Mouse (Mus musculus) heart, adult 18-20 months (tissue): ENCODE measurements at regions not wholly inside any gene's neighbourhood (a gene's known extent, or its start where the extent isn't known, plus 50 kb on each side); places are given as distances from the start of the nearest gene placed in this dataset.

ENCODE experiments used
- DNase-seq, 2 experiments: peaks; one replicate each; pipeline ENCODE4 v3.0.0; 2021 to 2022; ENCODE audit warnings: mixed read lengths in 1 of 2

DNA sequence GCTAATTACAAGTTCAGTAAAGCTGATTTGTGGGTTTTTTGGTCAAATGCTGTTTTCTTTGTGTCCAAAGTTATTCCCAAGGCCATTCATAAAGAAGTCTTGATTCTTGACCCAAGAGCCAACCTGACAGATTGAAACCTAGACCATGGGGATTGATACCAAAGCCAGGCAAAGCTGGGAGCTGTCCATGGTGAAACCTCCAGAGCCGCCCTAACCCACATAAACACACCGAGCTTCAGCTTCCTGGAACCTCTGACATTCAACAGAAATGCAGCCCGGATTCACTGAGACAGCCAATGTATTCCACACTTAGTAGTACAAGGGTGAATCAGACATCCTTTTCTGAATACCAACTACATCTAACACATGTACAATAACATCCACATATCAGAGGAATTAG lies 386.7 kb upstream of the Zdhhc25 start:
- no peak for DNase-seq

- DNase-seq, result no peak
Measured at GRCm38 (mm10) chr15:88214286-88214685, 385.8 kb upstream of the Zdhhc25 start.

GRCm38 (mm10) chr15:88229456-88229855 lies 370.6 kb upstream of the Zdhhc25 start:
- DNase-seq, result no peak

DNA sequence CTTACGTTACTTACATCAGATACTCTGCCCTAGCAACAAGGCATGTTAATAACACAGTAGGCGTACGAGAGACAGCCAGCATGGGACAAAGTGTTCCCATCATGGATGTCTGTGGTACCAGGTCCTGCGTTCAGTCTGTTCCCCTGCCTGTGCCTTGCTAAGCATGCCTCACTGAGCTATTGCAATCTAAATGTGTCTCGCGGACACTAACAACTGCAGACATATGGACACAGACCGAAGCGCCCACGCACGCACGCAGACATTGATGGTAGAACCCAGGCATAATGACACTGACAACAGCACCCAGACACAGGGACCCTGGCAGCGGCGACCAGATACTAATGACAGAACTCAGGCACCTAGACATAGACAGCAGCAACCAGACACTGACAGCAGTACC lies 355.5 kb upstream of the Zdhhc25 start:
- DNase-seq, result no peak

GRCm38 (mm10) chr15:88245496-88246246 lies 354.4 kb upstream of the Zdhhc25 start:
- no peak for DNase-seq

GRCm38 (mm10) chr15:88247974-88248625 lies 352.0 kb upstream of the Zdhhc25 start:
- peak; percentile 68 to 90 for DNase-seq

DNA sequence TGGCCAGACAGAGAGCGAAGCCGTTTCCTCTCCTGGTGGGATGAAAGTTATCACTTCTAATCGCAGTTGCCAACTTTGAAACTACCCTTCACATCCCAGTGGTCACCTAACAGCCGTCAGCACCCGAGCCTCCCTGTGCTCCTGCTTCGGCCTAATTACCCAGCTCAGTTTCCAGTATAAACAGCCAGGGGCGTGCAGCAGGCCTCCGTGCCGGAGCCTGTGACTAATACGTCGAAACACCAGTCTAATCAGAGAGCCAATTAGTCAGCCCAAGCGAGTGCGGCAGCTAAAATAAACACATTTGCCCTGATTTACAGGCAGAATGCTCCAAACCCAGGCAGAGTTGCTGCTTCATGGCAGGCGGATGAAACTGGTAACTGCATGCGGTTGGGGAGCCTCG lies 312.1 kb upstream of the Zdhhc25 start:
- DNase-seq, result no peak

DNA sequence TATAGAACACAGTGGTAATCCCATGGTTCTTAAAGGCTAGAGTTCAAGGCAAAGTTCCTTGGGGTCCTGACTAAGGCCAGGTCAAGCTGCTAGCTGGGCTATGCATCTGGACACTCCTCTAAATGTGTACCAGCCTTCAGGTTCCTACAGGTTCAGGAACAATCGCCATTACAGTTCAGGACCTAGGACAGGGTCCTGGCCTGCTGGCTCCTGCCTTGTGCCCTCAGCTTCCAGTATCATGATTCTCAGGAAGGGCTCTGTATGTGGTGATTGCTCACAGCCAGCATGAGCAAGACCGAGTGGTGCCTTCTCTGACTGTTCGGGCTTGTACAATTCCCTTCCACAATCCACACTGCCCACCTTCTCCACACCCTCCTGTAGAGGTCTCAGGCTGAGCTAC lies 311.4 kb upstream of the Zdhhc25 start:
- no peak for DNase-seq

GRCm38 (mm10) chr15:88290740-88291363 lies 309.2 kb upstream of the Zdhhc25 start:
- DNase-seq, result no peak

- no peak for DNase-seq
Measured at GRCm38 (mm10) chr15:88299061-88299460, 301.0 kb upstream of the Zdhhc25 start.

- no peak for DNase-seq
Measured at GRCm38 (mm10) chr15:88311158-88311557, 288.9 kb upstream of the Zdhhc25 start.

GRCm38 (mm10) chr15:88314810-88315459 lies 285.2 kb upstream of the Zdhhc25 start:
- no peak for DNase-seq

DNA sequence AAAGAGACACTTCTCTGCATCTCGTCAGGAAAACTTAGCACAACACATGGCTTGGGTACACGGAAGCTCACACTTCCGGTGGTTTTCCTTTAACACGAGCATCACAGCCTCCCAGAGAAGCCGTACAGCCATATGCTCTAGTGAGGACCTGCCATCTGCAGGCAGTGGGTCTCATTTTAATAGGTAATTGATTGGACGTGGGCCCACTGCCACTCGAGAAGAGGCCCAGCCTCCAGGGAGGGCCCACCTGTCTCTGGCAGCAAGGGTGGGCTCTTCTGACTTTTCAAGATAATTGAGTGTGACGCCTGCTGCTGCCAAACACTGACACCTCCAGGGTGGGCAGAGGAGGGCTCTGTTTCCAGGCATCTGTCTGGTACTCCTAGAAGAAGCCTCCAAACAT lies 282.1 kb upstream of the Zdhhc25 start:
- DNase-seq, result no peak

DNA sequence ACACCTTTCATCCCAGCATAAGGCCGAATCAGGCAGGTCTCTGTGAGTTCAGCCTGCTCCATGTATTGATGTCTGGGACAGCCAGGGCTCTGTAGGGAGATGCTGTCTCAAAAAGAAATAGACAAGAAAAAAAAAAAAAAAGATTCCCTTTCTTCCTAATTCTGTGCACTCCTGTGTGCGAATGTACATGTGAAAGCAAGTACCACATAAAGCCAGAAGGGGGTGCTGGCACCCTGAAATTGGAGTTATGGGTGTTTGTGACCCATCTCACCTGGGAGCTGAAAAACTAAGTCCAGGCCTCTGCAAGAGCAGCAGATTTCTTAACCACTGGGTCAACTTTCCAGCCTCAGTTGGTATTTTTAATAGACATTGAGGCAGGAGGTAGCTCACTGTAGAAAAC lies 280.6 kb upstream of the Zdhhc25 start:
- DNase-seq, result no peak

- DNase-seq, result no peak
Measured at GRCm38 (mm10) chr15:88323584-88324375, 276.3 kb upstream of the Zdhhc25 start.

GRCm38 (mm10) chr15:88325108-88325507 lies 275.0 kb upstream of the Zdhhc25 start:
- DNase-seq, result no peak

DNA sequence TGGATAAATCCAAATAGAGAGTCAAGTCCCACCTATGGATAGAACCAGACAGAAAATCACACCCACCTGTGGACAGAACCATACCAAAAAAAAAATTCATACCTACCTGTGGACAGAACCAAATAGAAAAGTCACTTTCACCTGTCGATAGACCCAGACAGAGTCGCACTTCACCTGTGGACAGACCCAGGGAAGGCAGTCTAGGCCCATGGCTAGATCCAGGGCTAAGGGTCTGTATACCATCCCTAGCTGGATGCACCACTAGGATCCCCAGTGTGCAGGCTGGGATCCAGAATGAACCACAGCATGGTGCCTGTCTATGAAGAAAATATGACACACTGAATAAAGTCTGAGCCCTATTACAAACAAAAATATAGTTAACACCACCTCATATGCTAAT lies 246.9 kb upstream of the Zdhhc25 start:
- DNase-seq, result no peak

DNA sequence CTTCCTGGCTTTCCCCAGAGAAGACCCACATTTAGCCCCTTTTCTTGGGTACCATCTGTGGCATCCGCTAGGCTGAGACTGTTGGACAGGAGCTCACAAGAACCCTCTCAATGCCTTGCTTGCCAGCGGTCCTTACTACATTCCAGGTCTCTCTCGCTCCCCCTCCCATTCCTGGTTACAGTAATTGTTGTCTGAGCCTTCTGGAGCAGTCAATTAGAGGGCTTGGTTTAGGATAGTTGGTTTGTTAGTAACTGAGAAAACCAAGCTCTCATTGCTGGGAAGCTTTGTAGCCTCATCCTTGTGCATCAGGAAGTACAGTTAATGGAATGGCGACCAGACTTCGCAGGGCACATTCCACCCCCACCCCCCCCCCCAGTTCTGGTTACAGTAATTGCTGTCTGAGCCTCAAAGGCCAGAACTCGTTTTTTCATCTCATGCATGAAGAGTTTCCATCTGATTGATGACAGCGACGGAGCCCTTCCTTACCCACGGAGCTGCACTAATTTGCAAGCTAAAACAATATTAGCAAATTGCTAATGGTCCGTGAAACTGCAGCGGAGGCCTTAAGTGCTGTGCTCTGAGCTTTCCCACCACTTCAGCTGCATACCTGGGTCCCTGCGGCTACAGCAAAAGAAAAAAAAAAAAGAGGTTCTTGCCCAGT lies 239.6 kb upstream of the Zdhhc25 start:
- no peak for DNase-seq

DNA sequence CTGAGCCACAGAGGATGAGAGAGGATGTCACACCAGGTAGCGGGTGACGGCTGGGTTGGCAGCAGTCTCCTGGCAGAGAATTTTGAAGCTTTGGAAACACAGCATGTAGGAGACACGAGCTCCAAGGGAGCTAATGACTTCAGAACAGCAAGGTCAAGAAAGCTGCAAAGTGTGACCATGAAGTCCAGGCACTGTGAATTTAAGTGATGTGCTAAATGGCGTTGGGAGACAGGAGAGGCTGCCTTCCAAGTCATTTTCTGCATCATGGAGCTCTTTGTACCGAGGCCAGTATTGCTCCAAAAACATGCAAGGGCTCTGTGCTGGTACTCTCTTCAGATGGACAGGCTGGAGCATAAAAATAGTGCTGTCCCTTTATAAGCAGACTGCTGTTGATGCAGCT lies 238.8 kb upstream of the Zdhhc25 start:
- no peak for DNase-seq

- no peak for DNase-seq
Measured at GRCm38 (mm10) chr15:88362966-88363365, 237.1 kb upstream of the Zdhhc25 start.

- no peak for DNase-seq
Measured at GRCm38 (mm10) chr15:88370366-88370765, 229.7 kb upstream of the Zdhhc25 start.

GRCm38 (mm10) chr15:88372039-88372438 lies 228.1 kb upstream of the Zdhhc25 start:
- no peak for DNase-seq
